Mouse (Mus musculus) testis, adult 2 months (tissue): ENCODE results near the gene Spag17.

Experiments used
- CTCF ChIP-seq: fragments of 200-500 bp; IDR thresholded peaks from 2 replicates; pipeline ENCODE4 v1.5.1; 2012; ENCODE audit warnings: low read depth, mild to moderate bottlenecking, inconsistent platforms, low read length, moderate library complexity; ENCODE audit not compliant: control insufficient read depth, insufficient read depth, insufficient replicate concordance
- POLR2A ChIP-seq: fragments of 200-500 bp; IDR thresholded peaks from 2 replicates; pipeline ENCODE4 v1.6.1; 2012; ENCODE audit warnings: low read depth, mild to moderate bottlenecking, inconsistent platforms, low read length, moderate library complexity; ENCODE audit not compliant: control insufficient read depth

DNA sequence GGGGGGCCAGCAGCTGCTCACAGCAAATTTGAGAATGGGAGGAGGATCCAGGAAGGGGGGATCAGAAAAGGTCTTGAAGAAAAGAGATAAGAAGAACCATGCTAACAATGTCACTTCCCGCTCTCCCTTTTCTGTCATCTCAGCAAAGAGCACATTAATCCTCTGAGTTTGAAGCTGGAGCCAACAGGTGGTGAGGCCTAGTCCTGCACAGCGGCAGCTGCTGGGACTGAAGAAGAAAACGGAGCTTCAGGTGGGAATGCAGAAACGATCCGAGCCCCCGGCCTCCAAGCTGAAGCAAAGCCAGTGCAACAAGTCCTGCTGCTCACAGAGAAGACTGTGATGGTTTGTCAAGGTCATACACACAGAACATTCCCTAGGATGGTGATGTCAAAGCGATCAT, 34.3 kb upstream of the Spag17 start:
- TF ChIP-seq CTCF, result no peak
- TF ChIP-seq POLR2A, result no peak
